Mouse (Mus musculus): ENCODE measurements at regions not wholly inside any gene's neighbourhood (a gene's known extent, or its start where the extent isn't known, plus 50 kb on each side); places are given as distances from the start of the nearest gene placed in this dataset.
A peak's percentile ranks its signal among the peaks of the same experiment; 100 is the strongest.

- no peak overlapping the region for H3K4me3 ChIP-seq (replicated peaks in 1 of 3; ENCODE audit: low read depth in 2 of 3, low read length in 2 of 3, poor library complexity in 1 of 3)
- H3K27me3 ChIP-seq (replicated peaks) = no peaks in the 10 kb centered on the region
- no peak overlapping the region for H3K9ac ChIP-seq (ENCODE audit: insufficient read depth, low read depth)
- H3K79me2 ChIP-seq (replicated peaks; ENCODE audit: control insufficient read depth, extremely low read depth, insufficient read depth, poor library complexity, severe bottlenecking) = no peaks in the 10 kb centered on the region
- no peak for DNase-seq (ENCODE audit: extremely low read depth)
- in situ Hi-C loops (cut with MboI; ENCODE audit: low pct_ligation_motif_present, low pct_unique_long_range_greater_than_20kb, low sequenced_read_pairs) (no loop called here), dilution Hi-C loops (cut with MboI; ENCODE audit: extremely low pct_ligation_motif_present, extremely low pct_unique_long_range_greater_than_20kb, low sequenced_read_pairs) (no loop called here)
- no peak overlapping the region for H3K27ac ChIP-seq (ENCODE audit: insufficient read depth, low read depth)
- H3K4me1 ChIP-seq (ENCODE audit: control insufficient read depth in 1 of 2, insufficient read depth in 2 of 2) = peaks cover 0 to 13% of the 10 kb centered on the region in 2 experiments; a peak in 1 of 4 replicates
- H3K36me3 ChIP-seq (replicated peaks in 1 of 2; ENCODE audit: control insufficient read depth in 1 of 2, insufficient read depth in 1 of 2, low read length in 1 of 2) = no peaks in the 10 kb centered on the region
- no peak overlapping the region for H3K4me2 ChIP-seq (ENCODE audit: insufficient read depth, low read depth, poor library complexity, severe bottlenecking)
- peaks cover 2% of the 10 kb centered on the region for H3K9me3 ChIP-seq (replicated peaks; ENCODE audit: low read length)
- TF ChIP-seq CTCF (conservative IDR thresholded peaks at IDR 0.05 in 1 of 2, IDR thresholded peaks at IDR 0.05 in 1 of 2; ENCODE audit: low read depth in 2 of 2, low read length in 2 of 2) = peak; percentile 17 to 19; a peak in 1 of 4 replicates
- no peak for TF ChIP-seq ZMIZ1 (IDR thresholded peaks at IDR 0.05; ENCODE audit: low read depth, low read length)
Observed at GRCm38 (mm10) chr5:148726442-148726841, 173.9 kb upstream of the Ubl3 start.

DNA sequence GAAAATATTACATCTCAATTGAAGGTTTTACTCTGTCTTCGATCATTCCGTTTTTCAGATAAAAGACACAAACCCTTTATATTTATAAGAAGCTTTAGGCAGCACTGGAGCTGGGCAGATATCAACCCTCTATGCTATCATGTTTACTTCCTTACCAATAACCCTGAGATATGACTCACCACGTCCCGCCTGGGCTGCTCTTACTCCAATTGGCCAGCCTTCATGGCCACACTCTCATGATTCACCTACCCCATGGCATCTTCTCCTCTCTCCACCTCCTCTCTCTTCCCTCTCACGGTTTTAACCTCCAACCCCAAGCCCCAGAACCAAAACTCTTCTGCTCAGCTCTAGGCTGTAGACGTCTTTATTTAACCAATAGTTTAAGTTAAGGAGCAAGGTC is 171.9 kb upstream of the Ubl3 start:
- Histone ChIP-seq H3K4me3 (replicated peaks in 1 of 3; ENCODE audit: low read depth in 2 of 3, low read length in 2 of 3, poor library complexity in 1 of 3) (no peak overlapping the region), H3K36me3 (replicated peaks in 1 of 2; ENCODE audit: control insufficient read depth in 1 of 2, insufficient read depth in 1 of 2, low read length in 1 of 2) (no peaks in the 10 kb centered on the region), H3K4me2 (ENCODE audit: insufficient read depth, low read depth, poor library complexity, severe bottlenecking) (no peak overlapping the region), H3K9ac (ENCODE audit: insufficient read depth, low read depth) (no peak overlapping the region), H3K79me2 (replicated peaks; ENCODE audit: control insufficient read depth, extremely low read depth, insufficient read depth, poor library complexity, severe bottlenecking) (no peaks in the 10 kb centered on the region), H3K9me3 (replicated peaks; ENCODE audit: low read length) (peaks cover 2% of the 10 kb centered on the region), H3K4me1 (ENCODE audit: control insufficient read depth in 1 of 2, insufficient read depth in 2 of 2) (peaks cover 0 to 13% of the 10 kb centered on the region in 2 experiments; a peak in 1 of 4 replicates), H3K27me3 (replicated peaks) (no peaks in the 10 kb centered on the region), H3K27ac (ENCODE audit: insufficient read depth, low read depth) (no peak overlapping the region)
- no peak for DNase-seq (ENCODE audit: extremely low read depth)
- in situ Hi-C loops (cut with MboI; ENCODE audit: low pct_ligation_motif_present, low pct_unique_long_range_greater_than_20kb, low sequenced_read_pairs) = no loop called here
- dilution Hi-C loops (cut with MboI; ENCODE audit: extremely low pct_ligation_motif_present, extremely low pct_unique_long_range_greater_than_20kb, low sequenced_read_pairs) = no loop called here
- TF ChIP-seq IRF4 (IDR thresholded peaks at IDR 0.05; ENCODE audit: low read depth, low read length) = no peak
- no peak for TF ChIP-seq ZKSCAN1 (IDR thresholded peaks at IDR 0.05; ENCODE audit: borderline replicate concordance, low read depth, low read length)
- TF ChIP-seq TBP (conservative IDR thresholded peaks at IDR 0.05; ENCODE audit: low read depth, low read length) = no peak
- TF ChIP-seq E2F4 (IDR thresholded peaks at IDR 0.05; ENCODE audit: insufficient replicate concordance, low read depth, low read length) = no peak
- no peak for TF ChIP-seq MXI1 (IDR thresholded peaks at IDR 0.05; ENCODE audit: low read depth, low read length)
- TF ChIP-seq USF1 (IDR thresholded peaks at IDR 0.05; ENCODE audit: low read depth, low read length) = no peak
- no peak for TF ChIP-seq MYC (IDR thresholded peaks at IDR 0.05; ENCODE audit: low read depth, low read length)
- no peak for TF ChIP-seq JUND (conservative IDR thresholded peaks at IDR 0.05; ENCODE audit: low read depth, low read length)

DNA sequence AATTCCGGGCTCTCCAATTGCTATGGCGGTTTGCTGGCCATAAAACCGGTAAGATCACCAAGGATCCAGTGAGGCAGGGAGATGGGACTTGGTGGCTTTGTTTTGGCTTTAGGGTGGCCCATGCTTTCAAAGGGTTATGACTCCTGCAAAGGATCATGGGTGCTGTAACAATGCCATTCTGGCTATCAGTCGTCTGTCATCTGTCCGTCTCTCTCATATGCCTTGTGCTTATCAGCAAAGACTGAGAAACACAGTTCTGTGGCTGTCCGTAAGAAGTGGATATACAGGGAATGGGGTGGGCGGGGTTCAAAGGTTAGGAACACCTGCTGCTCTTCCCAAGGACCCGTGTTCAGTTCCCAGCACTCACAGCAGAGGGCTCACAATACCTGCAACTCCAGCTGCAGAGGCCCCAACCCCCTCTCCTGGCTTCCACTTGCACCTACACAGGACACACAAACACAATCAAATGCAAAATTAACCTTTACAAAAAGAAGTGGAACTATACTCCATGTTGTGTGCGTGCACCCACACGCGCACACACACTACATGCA is 171.2 kb upstream of the Ubl3 start:
- Histone ChIP-seq H3K9ac (ENCODE audit: insufficient read depth, low read depth) (no peak overlapping the region), H3K27ac (ENCODE audit: insufficient read depth, low read depth) (no peak overlapping the region), H3K4me2 (ENCODE audit: insufficient read depth, low read depth, poor library complexity, severe bottlenecking) (no peak overlapping the region), H3K36me3 (replicated peaks in 1 of 2; ENCODE audit: control insufficient read depth in 1 of 2, insufficient read depth in 1 of 2, low read length in 1 of 2) (no peaks in the 10 kb centered on the region), H3K27me3 (replicated peaks) (no peaks in the 10 kb centered on the region), H3K4me1 (ENCODE audit: control insufficient read depth in 1 of 2, insufficient read depth in 2 of 2) (peaks cover 0 to 9% of the 10 kb centered on the region in 2 experiments; a peak in 1 of 4 replicates), H3K79me2 (replicated peaks; ENCODE audit: control insufficient read depth, extremely low read depth, insufficient read depth, poor library complexity, severe bottlenecking) (no peaks in the 10 kb centered on the region), H3K4me3 (replicated peaks in 1 of 3; ENCODE audit: low read depth in 2 of 3, low read length in 2 of 3, poor library complexity in 1 of 3) (no peak overlapping the region), H3K9me3 (replicated peaks; ENCODE audit: low read length) (peaks cover 4% of the 10 kb centered on the region)
- dilution Hi-C loops (cut with MboI; ENCODE audit: extremely low pct_ligation_motif_present, extremely low pct_unique_long_range_greater_than_20kb, low sequenced_read_pairs) = no loop called here
- in situ Hi-C loops (cut with MboI; ENCODE audit: low pct_ligation_motif_present, low pct_unique_long_range_greater_than_20kb, low sequenced_read_pairs) = no loop called here
- TF ChIP-seq KAT2A (IDR thresholded peaks at IDR 0.05; ENCODE audit: insufficient replicate concordance, low read length) (no peak), POLR2AphosphoS2 (IDR thresholded peaks at IDR 0.05; ENCODE audit: low read depth, low read length) (no peak), SMC3 (IDR thresholded peaks at IDR 0.05; ENCODE audit: low read depth, low read length) (no peak), UBTF (IDR thresholded peaks at IDR 0.05; ENCODE audit: low read depth, low read length) (no peak), NRF1 (IDR thresholded peaks at IDR 0.05; ENCODE audit: low read depth, low read length) (no peak), ELF1 (IDR thresholded peaks at IDR 0.05; ENCODE audit: low read depth, low read length) (no peak), USF1 (IDR thresholded peaks at IDR 0.05; ENCODE audit: low read depth, low read length) (no peak), RCOR1 (conservative IDR thresholded peaks at IDR 0.05; ENCODE audit: low read depth, low read length) (no peak), IRF4 (IDR thresholded peaks at IDR 0.05; ENCODE audit: low read depth, low read length) (no peak), SIN3A (IDR thresholded peaks at IDR 0.05; ENCODE audit: low read length) (no peak), E2F4 (IDR thresholded peaks at IDR 0.05; ENCODE audit: insufficient replicate concordance, low read depth, low read length) (no peak), ZNF384 (IDR thresholded peaks at IDR 0.05; ENCODE audit: low read depth, low read length) (no peak), TBP (conservative IDR thresholded peaks at IDR 0.05; ENCODE audit: low read depth, low read length) (no peak), MAZ (IDR thresholded peaks at IDR 0.05; ENCODE audit: low read depth, low read length) (no peak), ZC3H11A (IDR thresholded peaks at IDR 0.05; ENCODE audit: low read depth, low read length) (no peak), RAD21 (IDR thresholded peaks at IDR 0.05; ENCODE audit: low read depth, low read length) (no peak), MXI1 (IDR thresholded peaks at IDR 0.05; ENCODE audit: low read depth, low read length) (no peak), MYC (IDR thresholded peaks at IDR 0.05; ENCODE audit: low read depth, low read length) (no peak), NELFE (IDR thresholded peaks at IDR 0.05; ENCODE audit: low read depth, low read length) (no peak)
- no peak for DNase-seq (ENCODE audit: extremely low read depth)

Data from CH12.LX (cell line).